Mouse (Mus musculus): ENCODE data around the gene Mapk1ip1l.

Mapk1ip1l gene

GRCm38 (mm10) chr14:47367461-47367860 lies 69.4 kb downstream of the Mapk1ip1l start, which contains the start of gene Lgals3:
Lgals3 (plus strand) TSS chr14:47367751.
- ChIA-PET POLR2A (interaction anchor here (0.6 to 6.9 kb wide), 41 partner anchors 9 to 564 kb away, joined by 3 to 119 read pairs (median 4); partner anchors contain the start of genes Socs4 (in 3 of the 4), Wdhd1 (in 3 of the 4) and Mapk1ip1l (in 2 of the 4)), CTCF (interaction anchor here (0.5 to 1.5 kb wide), 9 partner anchors 8 to 831 kb away, joined by 3 to 10 read pairs (median 3); no protein-coding TSS in a partner anchor)

- CTCF ChIA-PET = interaction anchor here in 2 of 4 experiments (0.6 to 1.1 kb wide), 2 partner anchors 95 to 164 kb away, joined by 3 read pairs; no protein-coding TSS in a partner anchor
- POLR2A ChIA-PET = interaction anchor here in 3 of 4 experiments (0.6 to 2.6 kb wide), 8 partner anchors 10 to 93 kb away, joined by 3 to 9 read pairs (median 4); partner anchors contain the start of genes Mapk1ip1l (in 1 of the 3), Socs4 (in 1 of the 3) and Wdhd1 (in 1 of the 3)
These were observed 71.7 kb downstream of the Mapk1ip1l start for GRCm38 (mm10) chr14:47369741-47370140.

GRCm38 (mm10) chr14:47370790-47371189 lies 72.7 kb downstream of the Mapk1ip1l start:
- CTCF ChIA-PET = interaction anchor here in 1 of 4 experiments (0.6 to 1.1 kb wide), 2 partner anchors 35 to 163 kb away, joined by 3 read pairs; no protein-coding TSS in a partner anchor
- POLR2A ChIA-PET = interaction anchor here in 3 of 4 experiments (0.7 to 2.6 kb wide), 8 partner anchors 13 to 94 kb away, joined by 3 to 9 read pairs (median 4); partner anchors contain the start of genes Socs4 (in 1 of the 3) and Wdhd1 (in 1 of the 3)

- POLR2A ChIA-PET = interaction anchor here in 2 of 4 experiments (0.6 to 2.6 kb wide), 10 partner anchors 9 to 101 kb away, joined by 3 to 9 read pairs (median 3); no protein-coding TSS in a partner anchor
- CTCF ChIA-PET = interaction anchor here in 2 of 4 experiments (0.6 to 0.7 kb wide), 2 partner anchors 17 to 95 kb away, joined by 3 read pairs; no protein-coding TSS in a partner anchor
These were observed 73.6 kb downstream of the Mapk1ip1l start for GRCm38 (mm10) chr14:47371689-47372088.

All from embryonic stem cell, embryonic (primary cell).